Mouse (Mus musculus) lung, adult 18-20 months (tissue): ENCODE results near the gene Spag17.
"Not testable (repeated sequence)": the region's sequence is repeated elsewhere in the genome, so short reads cannot be mapped to it uniquely, and the experiment has no call there.

Experiments used
- DNase-seq, 2 experiments: peaks; one replicate each; pipeline ENCODE4 v3.0.0; 2022; ENCODE audit warnings: mixed read lengths in 2 of 2

Spag17 gene

DNA sequence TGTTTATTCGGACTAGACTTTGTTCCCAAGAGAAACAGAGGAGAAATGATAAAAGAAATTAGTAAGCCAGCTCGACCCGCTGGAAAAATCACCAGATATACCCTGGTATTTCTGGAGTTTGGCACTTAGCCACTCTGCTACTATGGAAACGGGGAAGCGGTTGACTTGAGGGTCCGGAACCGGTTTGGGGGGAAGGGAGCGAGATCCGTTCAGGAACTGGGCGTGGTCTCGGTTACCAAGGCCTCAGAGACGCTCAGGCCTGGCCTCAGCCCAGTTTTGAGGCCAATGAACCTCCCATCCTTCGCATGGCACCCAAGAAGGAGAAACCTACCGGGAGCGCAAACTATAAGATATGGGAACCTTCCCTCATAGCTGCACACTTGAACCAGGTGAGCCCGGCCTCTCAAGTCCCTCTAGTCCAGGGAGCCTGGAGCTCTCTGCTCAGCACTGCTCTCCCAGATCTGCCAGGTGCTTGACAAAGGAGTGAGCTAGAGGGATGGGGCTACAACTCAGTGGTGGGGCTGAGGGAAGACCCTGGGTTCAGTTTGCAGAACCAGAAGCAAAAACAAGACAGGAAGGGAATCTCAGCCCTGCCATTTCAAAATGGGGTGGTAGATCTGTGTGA, at the start of gene Spag17:
TSS of gene Spag17 (plus strand) at position 220 of the 625 bp plus-strand sequence.
- DNase-seq, result peak; percentile 56 to 72

DNA sequence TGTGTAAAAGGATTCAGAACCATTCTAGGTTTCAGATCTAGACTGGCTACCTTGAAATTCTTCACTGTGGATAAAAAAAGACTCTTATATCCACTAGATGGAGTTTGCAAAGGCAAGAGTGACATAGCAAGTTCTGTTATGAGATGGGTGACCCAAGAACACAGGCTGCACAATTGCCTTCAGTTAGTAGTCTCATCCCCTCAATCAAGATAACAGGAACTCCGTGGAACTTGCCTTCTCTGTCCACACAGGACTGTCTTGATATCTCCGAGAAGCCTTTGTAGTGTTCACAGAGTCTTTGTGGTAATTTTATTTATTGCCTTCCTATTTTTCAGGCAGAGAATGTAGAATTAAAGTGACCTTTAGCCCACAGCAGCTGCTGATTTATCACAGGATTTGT, 42.9 kb upstream of the Spag17 start:
- DNase-seq, result no peak

DNA sequence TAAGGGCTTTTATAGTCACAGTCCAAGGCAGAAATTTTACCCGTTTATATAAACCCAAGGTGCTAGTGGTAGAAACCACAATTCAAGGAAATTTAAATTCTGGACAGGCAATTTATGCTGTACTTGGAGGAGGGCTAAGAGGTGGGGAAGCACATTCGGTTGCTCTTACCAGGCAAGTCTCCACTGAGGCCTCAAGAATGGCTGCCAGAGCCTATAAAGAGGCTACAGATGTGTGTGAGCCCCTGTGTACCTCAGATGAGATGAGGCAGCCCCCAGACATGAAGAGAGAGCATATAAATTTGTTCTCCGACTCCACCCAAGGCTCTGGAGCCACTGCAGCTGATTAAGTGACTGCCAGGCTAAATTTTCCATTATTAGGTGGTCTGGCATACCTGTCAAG, 42.4 kb upstream of the Spag17 start:
- no peak for DNase-seq

DNA sequence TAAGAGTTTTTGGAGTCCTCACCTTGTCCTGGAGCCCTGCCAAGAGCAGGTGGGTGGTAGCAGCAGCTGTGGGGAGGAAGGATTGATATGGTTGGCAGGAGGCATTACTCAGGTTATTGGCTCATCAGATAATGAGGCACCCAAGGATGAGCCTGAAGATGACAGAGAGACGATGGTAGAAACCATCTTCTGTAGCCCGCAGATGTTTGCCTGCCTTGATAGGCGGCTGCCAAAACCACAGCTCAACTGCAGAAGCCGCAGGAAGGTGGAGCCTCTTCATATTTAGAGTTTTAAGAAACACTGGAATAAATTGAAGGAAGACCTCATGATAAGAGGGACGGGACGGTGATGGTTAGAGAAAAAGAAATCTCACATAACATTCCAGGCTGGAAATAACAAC, 42.0 kb upstream of the Spag17 start:
- DNase-seq, result no peak

DNA sequence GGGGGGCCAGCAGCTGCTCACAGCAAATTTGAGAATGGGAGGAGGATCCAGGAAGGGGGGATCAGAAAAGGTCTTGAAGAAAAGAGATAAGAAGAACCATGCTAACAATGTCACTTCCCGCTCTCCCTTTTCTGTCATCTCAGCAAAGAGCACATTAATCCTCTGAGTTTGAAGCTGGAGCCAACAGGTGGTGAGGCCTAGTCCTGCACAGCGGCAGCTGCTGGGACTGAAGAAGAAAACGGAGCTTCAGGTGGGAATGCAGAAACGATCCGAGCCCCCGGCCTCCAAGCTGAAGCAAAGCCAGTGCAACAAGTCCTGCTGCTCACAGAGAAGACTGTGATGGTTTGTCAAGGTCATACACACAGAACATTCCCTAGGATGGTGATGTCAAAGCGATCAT, 34.3 kb upstream of the Spag17 start:
- no peak for DNase-seq

DNA sequence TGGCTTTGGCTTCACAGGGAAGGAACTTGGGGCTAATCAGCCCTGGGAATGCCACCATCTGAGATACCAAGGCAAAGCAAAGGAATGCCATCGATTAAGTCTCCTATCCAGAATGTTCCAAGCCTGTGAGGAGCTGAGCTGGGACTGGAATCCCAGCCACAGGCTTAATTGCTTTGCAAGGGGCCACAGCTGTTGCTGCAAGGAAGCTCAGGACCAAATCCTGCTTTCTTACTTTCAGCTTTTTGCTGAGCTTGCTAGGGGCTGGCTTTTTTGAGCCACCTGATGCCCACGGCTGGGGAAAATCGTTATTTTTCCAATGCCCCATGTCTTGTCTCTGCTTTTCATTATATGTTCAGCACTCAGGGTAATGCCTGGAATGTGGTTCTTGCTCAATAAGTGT, 30.6 kb upstream of the Spag17 start:
- DNase-seq, result no peak

DNA sequence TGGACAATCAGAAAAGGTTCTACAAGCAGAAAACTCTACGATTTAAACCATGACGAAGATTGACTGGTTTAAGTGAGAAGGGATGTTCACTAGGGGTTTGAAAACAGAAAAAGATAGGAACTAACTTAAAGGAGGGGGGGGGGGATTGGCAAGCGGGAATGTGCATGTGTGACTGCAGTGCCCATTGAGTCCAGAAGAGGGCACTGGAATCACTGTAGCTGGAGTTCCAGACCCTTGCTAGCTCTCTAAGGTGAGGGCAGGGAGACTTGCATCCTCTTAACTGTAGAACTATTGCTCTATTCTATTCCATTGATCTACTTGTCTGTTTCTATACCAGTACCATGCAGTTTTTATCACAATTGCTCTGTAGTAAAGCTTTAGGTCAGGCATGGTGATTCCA, 26.3 kb upstream of the Spag17 start:
- DNase-seq, result no peak

DNA sequence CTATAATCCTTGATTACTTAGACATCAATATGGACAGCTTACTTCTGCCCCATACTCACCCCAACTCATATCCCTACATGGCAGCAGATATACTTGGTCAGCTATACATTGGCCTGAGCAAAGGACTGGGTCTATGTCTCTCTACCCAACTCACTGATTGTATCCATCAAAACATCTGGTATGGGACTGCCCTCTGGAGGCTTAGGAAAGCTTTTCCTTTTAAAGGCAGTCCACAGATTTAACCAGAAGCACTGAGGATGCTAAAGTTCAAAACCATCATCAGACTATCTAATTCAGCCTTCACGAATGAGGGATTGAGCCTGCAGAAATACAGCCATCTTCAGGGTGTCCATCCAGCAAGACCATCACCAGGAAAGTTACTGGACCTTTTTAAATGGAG, 20.5 kb upstream of the Spag17 start:
- no peak for DNase-seq

DNA sequence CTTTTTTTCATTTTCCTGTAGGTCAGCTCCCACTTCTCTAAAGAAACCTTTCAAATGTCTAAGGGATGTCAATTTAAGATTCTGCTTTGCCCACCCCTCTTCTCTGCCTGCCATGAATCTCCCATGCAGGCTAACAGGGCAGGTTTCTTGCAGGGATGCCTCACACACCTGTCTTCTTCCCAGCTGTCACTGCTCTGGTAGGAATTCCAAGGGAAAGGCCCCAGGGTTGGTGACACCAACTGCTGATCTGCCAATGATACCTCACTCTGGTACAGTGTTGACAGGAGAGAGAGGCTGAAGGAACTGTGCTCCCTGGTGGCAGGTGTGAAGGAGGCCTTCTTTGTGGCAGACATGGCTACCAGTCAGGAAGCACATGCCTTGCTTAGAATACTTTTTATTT, 10.1 kb upstream of the Spag17 start:
- DNase-seq, result no peak

DNA sequence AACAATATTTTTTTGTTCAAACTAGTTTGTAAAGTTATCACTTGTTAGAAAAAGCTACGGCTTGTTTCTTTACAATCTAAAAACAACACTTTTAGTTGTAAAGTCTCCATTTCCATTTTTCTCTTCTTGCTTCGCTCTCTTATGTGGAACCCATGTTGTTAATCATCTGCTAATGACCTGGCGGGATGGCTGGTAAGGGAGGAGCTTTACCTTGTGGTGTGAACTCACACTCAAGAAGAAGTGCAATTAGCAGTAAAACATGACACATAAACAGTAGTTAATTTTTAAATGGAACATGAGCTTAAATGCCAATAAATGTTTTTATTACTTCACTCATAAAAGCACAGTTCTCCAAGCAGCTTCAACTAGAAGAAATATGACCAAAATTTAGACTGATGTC, 3.7 kb upstream of the Spag17 start:
- no peak for DNase-seq

DNA sequence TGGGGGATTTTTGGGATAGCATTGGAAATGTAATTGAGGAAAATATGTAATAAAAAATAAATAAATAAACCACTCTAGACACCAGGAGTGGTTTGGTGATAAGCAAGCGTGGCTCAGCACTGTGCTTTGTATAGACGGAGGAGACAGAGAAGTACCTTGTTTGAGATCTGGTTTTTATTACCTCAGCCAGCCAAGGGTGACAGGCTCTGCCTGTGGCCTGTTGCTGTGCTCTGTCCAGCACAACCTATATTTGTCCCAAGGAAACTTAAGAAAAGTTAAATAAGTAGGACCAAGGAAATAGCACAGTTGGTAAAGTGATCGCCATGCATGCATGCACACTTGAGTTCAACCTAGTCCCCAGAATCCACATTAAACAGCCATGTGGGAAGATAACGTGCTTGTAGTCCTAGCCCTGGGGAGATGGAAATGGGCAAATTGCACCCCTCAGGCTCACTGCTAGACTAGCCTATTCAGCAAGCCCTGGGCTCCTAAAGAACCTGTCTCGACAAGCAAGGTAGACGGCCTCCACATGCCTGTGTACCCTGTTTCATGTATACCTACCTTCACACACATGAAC, 1.1 kb upstream of the Spag17 start:
- no peak for DNase-seq

DNA sequence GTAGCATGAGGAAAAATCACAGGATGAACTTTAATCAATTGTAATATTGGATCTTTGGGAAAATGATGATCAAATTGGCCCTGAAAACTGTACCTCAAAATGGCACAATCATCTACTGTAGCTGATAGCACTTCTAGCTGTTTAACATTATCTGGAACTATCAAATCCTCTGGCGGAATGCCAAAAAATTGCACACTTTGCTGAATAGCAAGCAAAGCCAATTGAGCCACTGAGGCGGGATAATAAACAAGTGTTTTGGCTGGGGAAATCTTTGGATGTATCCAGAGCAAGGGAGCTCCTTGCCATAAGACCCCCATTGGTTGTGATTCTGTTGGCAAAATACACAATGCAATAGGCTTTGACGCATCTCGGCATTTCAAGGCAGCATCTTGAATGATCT, 9.5 kb downstream of the Spag17 start:
- DNase-seq, result not testable (repeated sequence)

DNA sequence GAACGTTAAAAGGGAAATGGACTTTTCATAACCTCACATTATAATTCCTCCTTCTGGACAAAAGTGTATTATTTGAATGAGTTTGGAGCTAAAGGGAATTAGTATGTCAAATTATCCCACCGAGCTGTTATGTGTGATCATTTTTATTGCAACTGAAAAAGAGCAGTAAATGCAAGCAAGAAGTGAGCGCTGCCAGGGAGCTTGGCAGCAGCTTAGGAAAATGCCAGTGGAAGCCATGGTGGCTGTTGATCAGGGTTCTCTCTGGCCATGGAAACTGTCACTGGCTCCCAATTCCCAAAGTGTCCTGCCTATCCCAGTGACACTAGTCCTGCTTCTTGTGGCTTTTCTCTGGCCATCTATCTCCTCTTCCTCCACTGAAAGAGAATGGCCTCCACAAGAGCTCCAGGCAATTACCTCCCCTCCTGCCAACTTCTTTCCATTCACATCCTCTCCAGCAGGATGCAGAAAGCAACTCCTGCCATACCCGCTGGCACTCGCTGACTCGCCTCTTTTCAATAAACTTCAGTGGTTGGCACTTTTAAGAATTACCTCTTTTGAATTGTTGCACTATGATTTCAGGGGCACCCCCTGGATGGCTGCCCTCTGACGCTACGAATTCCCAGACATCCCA, 28.7 kb downstream of the Spag17 start:
- DNase-seq, result no peak

DNA sequence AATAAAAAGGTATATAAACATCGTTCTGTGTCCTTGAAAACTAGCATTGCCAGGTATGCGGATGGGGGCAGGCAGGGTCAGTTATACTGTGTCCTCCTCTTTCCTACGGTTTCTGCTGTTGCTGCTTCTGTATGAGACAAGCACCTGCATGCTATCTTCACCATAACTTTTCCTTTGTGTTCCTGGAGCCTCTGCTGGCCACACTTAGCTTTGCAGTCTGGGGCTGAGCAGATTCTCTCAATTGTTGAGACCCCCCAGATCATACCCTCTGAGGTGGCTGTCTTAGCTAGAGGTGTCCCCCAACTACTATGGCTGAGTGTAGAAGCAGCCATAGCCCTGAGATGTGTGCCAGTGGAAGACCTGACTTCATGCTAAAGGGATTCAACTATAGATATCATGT, 37.7 kb downstream of the Spag17 start:
- no peak for DNase-seq

DNA sequence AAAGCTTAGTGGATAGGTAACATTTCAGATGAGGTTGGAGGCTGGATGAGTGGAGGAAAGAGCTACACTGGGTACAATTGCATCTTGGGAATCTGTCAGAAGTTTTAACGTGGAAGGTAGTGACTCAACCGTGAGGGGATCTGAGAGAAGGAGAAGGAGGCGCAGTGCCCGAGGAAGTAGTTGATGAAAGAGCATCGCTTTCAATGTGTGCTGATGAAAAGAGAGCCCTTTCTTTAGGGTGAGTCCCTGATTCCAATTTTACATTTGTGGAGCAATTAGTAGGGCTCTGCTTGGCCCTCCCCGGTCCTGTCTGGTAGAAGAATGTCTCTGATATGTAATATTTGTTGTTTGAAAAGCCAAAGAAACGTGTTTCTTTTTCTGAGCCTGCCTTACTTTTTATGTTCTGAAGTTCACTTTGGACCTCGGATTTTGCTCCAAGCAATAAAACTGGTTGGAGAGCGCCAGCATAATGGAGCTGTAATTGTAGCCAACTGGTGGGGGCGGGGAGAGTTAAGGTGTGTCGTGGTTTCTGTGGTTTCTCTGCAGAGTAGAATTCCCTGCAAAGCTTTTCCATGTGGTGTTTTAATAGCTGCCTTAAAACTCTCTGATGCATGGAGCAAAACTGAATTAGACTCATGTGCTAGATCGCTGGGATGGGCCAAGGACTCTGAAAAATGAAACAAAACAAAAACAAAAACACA, 45.9 kb downstream of the Spag17 start:
- peak; percentile 23 to 41 for DNase-seq

DNA sequence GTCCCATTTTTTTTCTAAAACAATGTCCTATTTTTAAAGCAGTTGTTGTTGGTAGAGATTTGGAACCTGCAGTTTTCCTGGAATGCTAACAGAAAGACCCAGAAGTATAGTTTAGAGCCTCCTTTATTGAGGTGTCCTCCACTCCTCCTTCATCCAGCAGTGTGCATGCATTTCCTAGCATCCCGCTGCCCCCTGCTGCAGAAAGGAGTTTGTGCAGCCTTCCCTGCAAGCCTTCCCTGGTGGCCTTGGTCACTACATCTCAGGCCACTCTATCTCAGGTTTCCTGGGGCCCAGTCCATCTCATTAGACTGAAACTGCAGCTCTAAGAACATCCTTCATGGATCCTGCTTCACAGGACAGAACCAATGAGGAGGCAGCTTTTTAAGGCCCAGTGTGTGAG, 51.0 kb downstream of the Spag17 start:
- DNase-seq, result no peak

DNA sequence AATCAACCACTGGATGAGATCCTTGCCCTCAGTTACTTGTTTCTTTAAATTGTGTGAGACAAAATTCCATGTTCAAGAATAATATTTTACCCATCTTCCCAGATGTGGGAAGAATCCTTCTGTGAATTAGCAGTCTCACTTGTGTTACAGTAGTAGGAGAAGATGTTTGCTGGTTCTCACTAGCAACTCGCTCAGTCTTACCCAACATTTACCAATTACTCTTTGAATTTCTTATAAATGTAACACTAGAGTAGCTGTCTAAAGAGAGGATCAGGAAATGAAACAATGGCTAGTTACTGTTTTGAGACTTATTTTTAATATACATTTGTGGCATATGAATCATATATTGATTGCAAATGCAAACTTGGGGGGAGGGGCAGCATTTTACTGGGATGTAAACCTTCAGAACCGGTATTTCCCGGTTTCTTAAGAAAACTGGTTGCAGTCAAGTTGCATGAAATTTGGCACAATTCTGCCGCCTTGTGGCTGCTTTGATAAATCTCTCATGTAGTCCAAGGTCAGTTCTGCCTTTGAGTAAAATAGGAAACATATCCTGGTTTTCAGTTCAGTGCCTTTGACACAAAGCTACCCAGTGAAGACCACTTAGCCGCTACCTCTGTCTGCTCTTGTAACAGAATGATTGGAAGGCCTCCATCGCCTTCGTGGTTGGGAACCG, 53.5 kb downstream of the Spag17 start:
- peak in 1 of 2 experiments; percentile 12 for DNase-seq

DNA sequence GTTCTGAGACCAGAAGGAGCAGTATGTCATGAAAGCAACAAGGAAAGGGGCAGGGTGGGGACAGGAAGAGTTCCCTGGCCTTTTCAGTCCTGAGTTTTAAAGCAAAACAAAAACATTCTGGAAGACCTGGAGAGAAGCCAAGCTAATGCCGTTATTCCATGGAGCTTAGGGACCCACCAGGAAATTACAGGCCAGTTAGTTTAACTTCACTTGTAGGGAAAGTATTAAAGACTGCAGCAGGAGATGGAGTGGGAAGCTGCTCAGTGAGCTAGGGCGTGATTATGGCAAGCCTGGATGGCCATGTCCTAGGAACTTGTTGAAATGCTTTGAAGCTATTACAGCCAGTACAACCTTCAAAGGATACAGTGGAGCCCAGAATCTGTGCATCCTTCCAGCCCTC, 60.0 kb downstream of the Spag17 start:
- no peak for DNase-seq

DNA sequence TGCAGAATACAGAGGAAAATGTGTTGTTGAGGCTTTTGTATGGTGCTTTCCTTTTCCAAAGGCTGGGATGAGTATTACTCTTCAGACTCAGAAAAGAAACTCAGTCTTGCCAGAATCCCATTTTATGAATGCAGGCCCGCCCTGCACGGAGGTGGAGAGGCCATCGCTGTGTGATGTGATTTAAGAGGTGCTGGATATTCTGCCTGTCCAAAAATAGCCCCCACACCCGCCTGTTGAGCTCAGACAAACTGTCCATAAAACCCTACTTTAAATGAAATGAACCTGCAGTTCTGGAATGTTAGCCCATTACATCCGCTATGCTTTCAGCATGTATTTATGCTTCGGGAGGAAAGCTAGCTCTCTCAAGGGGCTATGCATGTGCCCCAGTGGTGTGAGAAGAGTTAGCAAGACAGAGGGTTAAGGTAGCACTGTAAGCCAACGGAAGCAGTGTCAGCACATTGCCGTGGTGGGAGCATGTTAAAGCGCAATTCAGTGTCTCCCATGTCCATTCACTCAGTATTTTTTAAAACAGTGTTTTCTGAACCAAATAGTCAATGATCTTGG, 68.9 kb downstream of the Spag17 start:
- DNase-seq, result no peak

DNA sequence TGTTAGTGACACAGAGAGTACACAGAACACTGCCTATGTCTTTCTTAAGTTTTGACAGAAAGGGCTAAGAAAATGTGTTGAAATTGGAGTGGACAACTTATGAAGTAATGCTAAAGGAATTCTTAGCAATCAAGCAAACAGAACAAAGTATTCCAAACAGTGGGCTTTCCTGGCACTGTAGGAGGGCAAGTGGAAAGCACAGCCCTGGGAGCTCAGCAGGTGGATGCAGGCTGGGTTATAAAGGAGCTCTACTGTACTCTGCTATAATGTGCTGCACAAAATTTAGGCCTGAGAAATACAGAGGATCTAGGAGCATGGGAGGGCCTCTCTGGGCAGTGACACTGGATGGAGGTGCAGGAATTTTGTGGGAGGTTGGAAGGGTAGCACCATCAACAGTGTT, 71.3 kb downstream of the Spag17 start:
- DNase-seq, result no peak

DNA sequence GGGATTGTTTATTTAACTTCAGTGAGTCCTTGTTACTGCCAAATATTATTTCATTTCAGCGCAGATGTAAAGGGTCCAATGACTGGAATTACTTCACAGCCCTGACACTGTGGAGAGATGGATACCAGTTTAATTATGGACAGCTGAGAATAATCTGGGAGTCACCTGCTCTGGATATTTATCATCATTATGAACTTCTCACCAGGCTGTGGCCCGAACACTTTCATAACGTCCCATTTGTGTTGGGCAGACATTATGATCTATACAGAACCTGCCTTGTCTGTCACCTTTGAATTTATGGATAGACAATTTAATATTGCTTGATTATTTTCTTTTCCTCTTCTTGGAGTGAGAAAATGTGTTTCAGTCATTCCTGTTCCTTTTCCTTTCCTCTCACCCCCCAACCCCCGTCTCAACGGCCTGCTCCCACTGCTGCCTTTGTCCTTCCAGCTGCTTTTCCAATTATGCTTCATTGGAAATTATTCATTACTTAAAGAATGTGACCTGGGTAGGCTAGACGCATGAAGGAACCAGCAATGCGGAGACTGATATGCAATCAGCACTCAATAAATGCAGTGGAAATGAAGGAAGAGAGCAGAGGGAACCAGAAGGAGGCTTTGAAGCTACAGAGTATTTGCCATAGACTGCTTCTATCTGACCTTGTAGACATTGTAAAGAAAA, 74.7 kb downstream of the Spag17 start:
- no peak for DNase-seq

DNA sequence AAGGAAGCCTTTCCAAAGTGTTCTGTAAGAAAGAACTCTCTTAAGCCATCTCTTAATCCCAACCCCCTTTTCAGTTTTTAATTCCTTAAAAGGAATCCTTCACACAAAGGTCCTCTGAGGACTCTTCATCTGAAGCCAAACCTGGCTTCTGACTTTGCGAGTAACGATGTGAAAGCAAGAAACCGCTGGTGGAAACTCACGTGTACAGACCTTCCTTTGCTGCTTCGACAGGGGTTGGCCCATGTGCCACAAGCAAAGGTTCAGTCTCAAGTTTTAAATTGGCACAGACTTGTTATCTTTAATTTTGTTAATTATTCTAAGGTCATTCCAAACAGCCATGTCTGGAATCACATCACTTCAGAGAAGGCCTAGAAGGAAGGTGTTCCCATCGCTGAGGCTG, 79.1 kb downstream of the Spag17 start:
- DNase-seq, result no peak

DNA sequence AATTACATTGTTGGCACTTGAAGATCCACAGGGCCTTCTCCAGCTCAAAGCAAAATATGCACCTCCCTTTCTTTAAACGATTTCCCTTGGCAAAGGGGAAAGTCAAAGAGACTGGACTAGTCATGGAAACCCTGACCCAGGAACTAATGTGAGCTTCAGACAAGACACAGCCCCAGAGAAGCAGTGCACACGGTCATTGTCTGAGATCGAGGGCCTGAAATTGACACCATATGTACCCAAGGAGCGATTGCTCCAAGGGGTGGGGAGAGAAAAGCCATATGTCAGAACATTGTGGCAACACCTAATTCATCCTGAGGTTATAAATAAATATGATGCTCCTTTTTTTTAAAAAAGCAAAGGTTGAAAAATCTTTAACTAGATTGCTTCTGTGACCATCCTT, 80.7 kb downstream of the Spag17 start:
- DNase-seq, result no peak
